Mouse (Mus musculus) lung, postnatal 14 days (tissue): Measurements from ENCODE around the gene Atf6.

Experiments
- DNase-seq: peaks from one replicate; pipeline ENCODE4 v3.0.0; 2021

The Atf6 gene

DNA sequence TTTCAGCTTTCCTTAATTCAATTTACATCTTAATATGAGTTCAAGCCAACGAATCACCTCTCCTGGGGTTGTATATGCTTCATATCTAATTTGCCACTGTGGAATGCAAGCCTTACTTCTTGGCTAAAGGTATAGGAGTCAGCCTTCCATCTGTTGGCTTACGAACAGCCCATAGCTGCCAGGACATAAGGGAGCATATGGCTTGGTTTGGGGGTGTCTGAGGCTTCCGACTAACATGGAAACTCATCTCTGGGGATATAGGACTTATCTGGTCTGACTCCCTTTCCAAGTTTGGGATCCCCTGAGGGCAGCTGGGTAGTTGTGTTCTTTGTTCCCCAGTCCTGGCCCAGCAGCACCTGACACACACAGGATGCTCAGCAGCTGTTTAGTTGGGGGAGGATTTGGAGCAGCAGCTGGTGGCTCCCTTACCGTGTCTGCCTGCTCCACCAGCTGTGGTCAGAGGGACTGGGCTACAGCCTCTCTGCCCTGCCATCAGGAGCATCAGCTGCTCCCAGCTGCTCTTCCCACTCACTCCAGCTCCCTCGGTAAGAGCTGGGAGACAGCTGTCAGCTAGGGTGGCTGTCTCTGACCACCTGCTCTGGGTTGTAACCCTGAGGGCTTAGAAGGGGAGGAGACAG, 212.2 kb downstream of the Atf6 start:
- DNase-seq, result no peak
